Mouse (Mus musculus) stomach, postnatal 0 days (tissue): Measurements from ENCODE around the gene Unc5c. TPM values are rescaled to one million over a fixed set of nuclear protein-coding genes. Genes with fewer than 3 reads are reported as not detected.

Experiments
- ATAC-seq: fragments of 200-750 bp; cut with Nextera tagmentation; 2 replicates; pipeline ENCODE4 v1.8.0; 2017; ENCODE audit not compliant: low FRiP score, low TSS enrichment
- DNase-seq: peaks from one replicate; pipeline ENCODE4 v3.0.0-alpha.2; 2016; ENCODE audit warnings: low spot score
- H3K27ac ChIP-seq: fragments of 300-500 bp; sonication (generic); replicated peaks from 2 replicates; pipeline ENCODE4 v1.5.1; 2014; ENCODE audit warnings: mild to moderate bottlenecking, control low read depth
- H3K27me3 ChIP-seq: fragments of 300-500 bp; sonication (generic); 2 replicates; pipeline ENCODE4 v1.6.1; 2014; ENCODE audit warnings: low read length; ENCODE audit not compliant: control insufficient read depth, insufficient read depth
- H3K36me3 ChIP-seq: fragments of 300-500 bp; sonication (generic); 2 replicates; pipeline ENCODE4 v1.6.1; 2014; ENCODE audit warnings: low read length, mixed read lengths; ENCODE audit not compliant: control insufficient read depth, insufficient read depth
- H3K4me1 ChIP-seq: fragments of 300-500 bp; sonication (generic); replicated peaks from 2 replicates; pipeline ENCODE4 v1.6.1; 2014; ENCODE audit warnings: antibody characterized with exemption; ENCODE audit not compliant: control insufficient read depth, insufficient read depth
- H3K4me2 ChIP-seq: fragments of 300-500 bp; sonication (generic); replicated peaks from 2 replicates; pipeline ENCODE4 v1.6.1; 2014; ENCODE audit warnings: low read depth, mild to moderate bottlenecking, control low read depth, moderate library complexity
- H3K4me3 ChIP-seq: fragments of 300-500 bp; sonication (generic); 2 replicates; pipeline ENCODE4 v1.5.1; 2014; ENCODE audit warnings: low read depth, low read length, control low read depth
- H3K9ac ChIP-seq: fragments of 300-500 bp; sonication (generic); 2 replicates; pipeline ENCODE4 v1.6.1; 2014; ENCODE audit warnings: mild to moderate bottlenecking, low read length, control low read depth, mixed read lengths
- H3K9me3 ChIP-seq: fragments of 300-500 bp; sonication (generic); 2 replicates; pipeline ENCODE4 v1.6.1; 2016; ENCODE audit warnings: low read length; ENCODE audit not compliant: control insufficient read depth
- CTCF ChIP-seq: IDR thresholded peaks from 2 replicates; pipeline ENCODE4 v1.5.1; 2016; ENCODE audit warnings: antibody characterized with exemption, low read depth, mild to moderate bottlenecking, moderate library complexity
- EP300 ChIP-seq: optimal IDR thresholded peaks from 2 replicates; pipeline ENCODE3; 2016; ENCODE audit warnings: antibody characterized with exemption
- WGBS: fragments of 180-500 bp; shearing (Covaris S2); extraction: QIAGEN DNeasy Blood & Tissue Kit; methylation state at CpG from one replicate; pipeline ENCODE4 v1.1.7; 2014; 5-methylcytosine and 5-hydroxymethylcytosine counted together
- polyA plus RNA-seq: library from polyadenylated mRNA; unstranded; fragments of >200 nt; fragmentation: Nextera tagmentation; extraction: Ambion mirVana; gene quantifications from 2 replicates; pipeline ENCODE4 v1.2.1, GENCODE M21; 2015

The Unc5c gene
- polyA plus RNA-seq, 1 experiment from 2014 or later, result 2.0 TPM

GRCm38 (mm10) chr3:141849206-141849605 lies 384.2 kb downstream of the Unc5c start:
- H3K9ac ChIP-seq, result no peak overlapping the region
- no peak overlapping the region for H3K27ac ChIP-seq
- no peaks in the 10 kb centered on the region for H3K27me3 ChIP-seq
- no peaks in the 10 kb centered on the region for H3K36me3 ChIP-seq
- H3K4me1 ChIP-seq, result no peaks in the 10 kb centered on the region
- H3K4me2 ChIP-seq, result no peak overlapping the region
- DNase-seq, result no peak
- no peak for TF ChIP-seq EP300
- no peak for TF ChIP-seq CTCF
- H3K9me3 ChIP-seq, result no peaks in the 10 kb centered on the region
- ATAC-seq, result no peak
- no peak overlapping the region for H3K4me3 ChIP-seq
- 91% methylated on average over 1 of the region's 1 CpGs for WGBS

GRCm38 (mm10) chr3:141850141-141850540 lies 385.1 kb downstream of the Unc5c start:
- ATAC-seq (no peak), DNase-seq (no peak)
- Histone ChIP-seq H3K27me3 (no peaks in the 10 kb centered on the region), H3K4me1 (no peaks in the 10 kb centered on the region), H3K9me3 (no peaks in the 10 kb centered on the region), H3K4me3 (no peak overlapping the region), H3K36me3 (no peaks in the 10 kb centered on the region), H3K9ac (no peak overlapping the region), H3K27ac (no peak overlapping the region), H3K4me2 (no peak overlapping the region)
- TF ChIP-seq CTCF (no peak), EP300 (no peak)
- 86% methylated on average over 7 of the region's 7 CpGs for WGBS

GRCm38 (mm10) chr3:141854339-141854738 lies 389.3 kb downstream of the Unc5c start:
- H3K9ac ChIP-seq, result no peak overlapping the region
- no peak overlapping the region for H3K27ac ChIP-seq
- 81% methylated on average over 4 of the region's 4 CpGs for WGBS
- DNase-seq, result no peak
- no peak overlapping the region for H3K4me2 ChIP-seq
- no peaks in the 10 kb centered on the region for H3K9me3 ChIP-seq
- no peaks in the 10 kb centered on the region for H3K27me3 ChIP-seq
- TF ChIP-seq CTCF (no peak), EP300 (no peak)
- H3K36me3 ChIP-seq, result no peaks in the 10 kb centered on the region
- H3K4me3 ChIP-seq, result no peak overlapping the region
- no peaks in the 10 kb centered on the region for H3K4me1 ChIP-seq
- ATAC-seq, result no peak

- H3K9me3 ChIP-seq, result no peaks in the 10 kb centered on the region
- H3K27me3 ChIP-seq, result no peaks in the 10 kb centered on the region
- H3K27ac ChIP-seq, result no peak overlapping the region
- TF ChIP-seq CTCF, result no peak
- TF ChIP-seq EP300, result no peak
- WGBS, result 64% methylated on average over 8 of the region's 8 CpGs
- DNase-seq, result no peak
- H3K36me3 ChIP-seq, result no peaks in the 10 kb centered on the region
- no peak for ATAC-seq
- H3K4me3 ChIP-seq, result no peak overlapping the region
- no peaks in the 10 kb centered on the region for H3K4me1 ChIP-seq
- H3K9ac ChIP-seq, result no peak overlapping the region
- no peak overlapping the region for H3K4me2 ChIP-seq
Measured at GRCm38 (mm10) chr3:141857123-141857522, 392.1 kb downstream of the Unc5c start.

GRCm38 (mm10) chr3:141862816-141863461 lies 397.9 kb downstream of the Unc5c start:
- WGBS, result 18% methylated on average over 13 of the region's 13 CpGs
- DNase-seq (peak; percentile 50), ATAC-seq (peak; percentile 68; the same call in 1 of the 2 replicates)
- Histone ChIP-seq H3K9me3 (no peaks in the 10 kb centered on the region), H3K9ac (no peak overlapping the region), H3K4me2 (peak overlapping the region; percentile 25; the same call in 1 of the 2 replicates), H3K27ac (no peak overlapping the region), H3K4me1 (no peaks in the 10 kb centered on the region), H3K36me3 (no peaks in the 10 kb centered on the region), H3K4me3 (no peak overlapping the region), H3K27me3 (no peaks in the 10 kb centered on the region)
- peak; percentile 93 for TF ChIP-seq CTCF
- TF ChIP-seq EP300, result no peak

DNA sequence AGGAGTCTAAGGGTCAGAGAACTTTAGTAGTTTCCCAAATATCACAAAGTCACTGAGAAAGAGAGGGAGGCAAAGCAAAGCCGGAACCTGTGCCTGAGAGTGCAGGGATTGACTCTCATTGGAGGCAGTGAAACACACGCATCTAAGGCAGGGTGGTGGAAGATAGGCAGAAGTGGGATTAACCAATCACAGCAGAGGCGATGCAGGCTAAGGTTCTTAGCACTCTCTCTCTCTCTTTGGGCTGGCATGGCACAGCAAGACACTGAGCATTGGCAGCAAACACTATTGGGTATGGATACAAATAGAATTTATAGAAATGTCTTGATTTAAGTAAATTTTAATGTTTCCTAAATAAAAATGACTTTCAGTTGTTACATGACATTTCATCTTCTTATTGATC lies 406.8 kb downstream of the Unc5c start:
- DNase-seq (no peak), ATAC-seq (no peak)
- no peaks in the 10 kb centered on the region for H3K27me3 ChIP-seq
- no peak overlapping the region for H3K9ac ChIP-seq
- no peak for TF ChIP-seq EP300
- H3K9me3 ChIP-seq, result no peaks in the 10 kb centered on the region
- WGBS, result 81% methylated on average over 3 of the region's 3 CpGs
- H3K36me3 ChIP-seq, result no peaks in the 10 kb centered on the region
- H3K4me1 ChIP-seq, result no peaks in the 10 kb centered on the region
- H3K4me3 ChIP-seq, result no peak overlapping the region
- H3K27ac ChIP-seq, result no peak overlapping the region
- no peak overlapping the region for H3K4me2 ChIP-seq
